Mouse (Mus musculus) lung, adult 2 months (tissue): ENCODE data around the gene Cyth1.

Experiments used
- CTCF ChIP-seq: fragments of 200-500 bp; IDR thresholded peaks from 2 replicates; pipeline ENCODE4 v1.5.1; 2011; ENCODE audit warnings: mild to moderate bottlenecking, low read length, control low read depth; ENCODE audit not compliant: insufficient read depth
- POLR2A ChIP-seq: fragments of 200-500 bp; IDR thresholded peaks from 2 replicates; pipeline ENCODE4 v1.6.1; 2011; ENCODE audit warnings: low read depth, mild to moderate bottlenecking, control low read depth, low read length, borderline replicate concordance; ENCODE audit errors: extremely low read depth

- TF ChIP-seq CTCF (no peak), POLR2A (no peak)
Measured at GRCm38 (mm10) chr11:118254159-118254951, 6.0 kb upstream of the Cyth1 start.
